Mouse (Mus musculus) lung, postnatal 0 days (tissue): ENCODE data around the gene Pnmt.

Experiments used
- CTCF ChIP-seq: IDR thresholded peaks from 2 replicates; pipeline ENCODE4 v1.5.1; 2016; ENCODE audit warnings: antibody characterized with exemption, mild to moderate bottlenecking
- EP300 ChIP-seq: IDR thresholded peaks from 2 replicates; pipeline ENCODE4 v1.6.1; 2016; ENCODE audit warnings: antibody characterized with exemption, mild to moderate bottlenecking, control low read depth

DNA sequence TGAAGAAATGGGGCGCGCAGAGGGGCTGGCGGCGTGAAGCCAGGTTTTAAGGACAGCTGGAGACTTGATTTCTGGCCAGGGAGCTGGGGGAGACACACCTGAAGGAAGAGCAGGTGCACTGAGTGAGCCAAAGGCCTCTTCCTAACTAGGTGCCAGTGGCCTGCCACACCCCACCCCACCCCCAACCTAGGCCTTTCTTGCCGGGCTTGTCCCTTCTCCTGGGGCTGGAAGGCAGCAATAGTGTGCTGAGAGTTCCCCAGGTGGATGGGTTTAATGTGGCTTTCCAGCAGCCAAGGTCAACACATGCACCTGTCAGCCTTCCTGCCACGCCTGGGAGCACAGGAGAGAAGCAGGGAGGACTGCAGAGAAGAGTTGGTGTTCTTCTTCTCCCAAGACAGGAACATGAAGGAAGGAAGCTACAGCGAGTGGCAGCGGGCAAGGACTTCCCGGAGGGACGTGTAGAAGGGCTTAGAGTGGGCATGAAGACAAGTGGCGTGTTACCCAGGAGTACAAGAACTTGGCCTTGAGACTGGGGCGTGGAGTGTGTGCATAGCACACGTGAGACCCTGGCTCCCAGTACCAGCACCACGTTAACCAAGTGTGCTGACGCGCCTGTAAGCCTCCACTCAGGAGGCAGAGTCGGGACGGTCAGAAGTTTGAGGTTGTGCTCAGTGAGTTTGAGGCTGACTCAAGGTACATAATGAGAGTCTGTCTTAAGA, 33.8 kb upstream of the Pnmt start:
- TF ChIP-seq EP300 (no peak), CTCF (no peak)
